Mouse (Mus musculus) testis, adult 2 months (tissue): Measurements from ENCODE around the gene BC005624.
A peak's percentile ranks its signal among the peaks of the same experiment; 100 is the strongest.

ENCODE experiments used
- CTCF ChIP-seq: fragments of 200-500 bp; IDR thresholded peaks from 2 replicates; pipeline ENCODE4 v1.5.1; 2012; ENCODE audit warnings: low read depth, mild to moderate bottlenecking, inconsistent platforms, low read length, moderate library complexity; ENCODE audit not compliant: control insufficient read depth, insufficient read depth, insufficient replicate concordance
- POLR2A ChIP-seq: fragments of 200-500 bp; IDR thresholded peaks from 2 replicates; pipeline ENCODE4 v1.6.1; 2012; ENCODE audit warnings: low read depth, mild to moderate bottlenecking, inconsistent platforms, low read length, moderate library complexity; ENCODE audit not compliant: control insufficient read depth

DNA sequence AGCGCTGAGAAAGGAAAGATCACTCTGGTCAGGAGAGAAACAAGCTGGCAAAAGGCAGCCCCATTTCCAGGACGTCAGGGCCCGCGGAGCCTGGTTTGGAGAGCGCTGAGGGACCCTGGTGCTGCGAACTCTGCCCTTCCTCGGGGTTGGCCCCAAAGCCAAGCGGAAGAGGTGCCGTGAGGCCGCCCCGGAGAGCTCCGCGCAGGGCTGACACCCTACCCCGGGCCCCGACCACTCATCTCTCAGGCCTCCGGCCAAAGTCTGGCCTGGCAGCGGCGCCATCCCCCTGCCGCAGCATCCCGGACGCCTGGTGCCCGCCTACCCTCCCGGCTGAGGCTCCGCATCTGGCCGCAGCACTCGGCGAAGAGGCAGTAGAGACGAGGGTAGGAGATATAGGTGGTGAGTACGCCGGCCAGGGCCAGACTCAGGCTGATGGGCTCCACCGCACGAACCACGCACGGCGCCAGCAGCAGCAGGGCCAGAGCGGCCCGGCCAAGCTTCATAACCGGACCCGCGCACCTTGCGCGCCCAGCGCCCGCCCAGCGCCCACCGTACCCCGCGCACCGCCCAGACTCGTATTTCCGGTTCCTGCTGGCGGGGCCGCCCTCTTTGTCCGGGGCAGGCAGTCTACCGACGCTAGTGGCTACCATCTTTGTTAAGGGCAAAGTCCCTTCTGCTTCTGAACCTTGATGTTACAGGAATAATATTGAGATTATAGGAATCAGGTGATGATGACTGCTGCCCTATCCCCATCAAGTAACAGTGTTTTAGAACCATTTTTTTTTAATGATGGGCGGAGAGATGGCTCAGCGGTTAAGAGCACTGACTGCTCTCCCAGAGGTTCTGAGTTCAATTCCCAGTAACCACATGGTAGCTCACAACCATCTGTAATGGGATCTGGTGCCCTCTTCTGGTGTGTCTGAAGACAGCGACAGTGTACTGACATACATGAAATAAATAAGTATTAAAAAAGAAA is 14.4 kb downstream of the BC005624 start, which contains the start of gene Tor1a:
- TF ChIP-seq POLR2A = peak; percentile 82
- TF ChIP-seq CTCF = no peak
